Mouse (Mus musculus) testis, postnatal 10 days (tissue): ENCODE results near the gene Brdt.

ENCODE experiments used
- DNase-seq: peaks from one replicate; pipeline ENCODE4 v3.0.0; 2021; ENCODE audit warnings: low spot score

Brdt gene

GRCm38 (mm10) chr5:107330916-107331421, at the start of gene Brdt:
Brdt (plus strand) TSS chr5:107331159.
- peak; percentile 67 for DNase-seq

GRCm38 (mm10) chr5:107282561-107283307, 48.2 kb upstream of the Brdt start:
- no peak for DNase-seq

DNA sequence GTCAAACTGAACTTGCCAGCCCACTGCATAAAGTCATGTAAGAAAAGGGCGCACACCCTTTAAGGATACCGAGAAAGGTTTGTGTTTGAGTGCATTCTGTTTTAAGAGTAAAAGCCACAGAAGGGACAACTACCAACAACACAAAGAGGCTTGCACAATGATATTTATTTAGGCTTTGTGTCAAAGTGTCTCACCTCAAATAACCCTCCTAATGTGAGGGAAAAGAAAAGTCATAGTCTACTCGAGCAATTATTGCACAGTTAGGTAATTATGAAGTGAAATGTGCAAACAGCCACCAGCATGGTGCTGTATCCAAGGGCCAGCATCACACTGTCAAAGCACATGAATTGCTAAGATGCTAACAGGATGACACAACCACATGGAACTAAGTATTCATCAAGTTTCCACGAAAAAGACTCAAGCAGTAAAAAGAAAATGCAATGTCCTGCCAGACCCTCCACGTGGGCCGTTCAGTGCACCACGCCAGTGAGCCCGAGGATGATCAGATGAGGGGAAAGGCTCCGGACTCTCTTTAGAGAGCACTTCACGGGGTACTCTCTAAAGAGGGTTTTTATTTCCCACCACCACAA, 46.9 kb upstream of the Brdt start:
- DNase-seq, result no peak

DNA sequence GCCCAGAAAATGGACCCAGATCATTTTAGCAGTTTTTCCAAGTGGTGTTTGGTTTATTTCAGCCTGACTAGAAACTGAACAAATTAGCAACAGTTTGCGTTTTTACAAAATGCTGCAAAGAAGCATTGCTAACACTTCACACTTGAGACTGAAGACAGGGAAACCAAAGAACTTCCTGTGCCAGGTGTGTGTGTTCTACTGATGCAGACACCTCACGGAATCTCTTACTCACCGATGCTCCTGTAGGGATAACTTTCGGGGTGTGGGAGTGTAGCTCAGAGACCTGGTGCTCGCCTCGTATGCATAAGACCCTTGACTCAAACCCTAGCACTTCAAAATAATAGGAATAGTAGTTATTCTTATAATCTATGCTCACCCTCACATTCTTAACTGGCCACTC, 45.4 kb upstream of the Brdt start:
- no peak for DNase-seq

DNA sequence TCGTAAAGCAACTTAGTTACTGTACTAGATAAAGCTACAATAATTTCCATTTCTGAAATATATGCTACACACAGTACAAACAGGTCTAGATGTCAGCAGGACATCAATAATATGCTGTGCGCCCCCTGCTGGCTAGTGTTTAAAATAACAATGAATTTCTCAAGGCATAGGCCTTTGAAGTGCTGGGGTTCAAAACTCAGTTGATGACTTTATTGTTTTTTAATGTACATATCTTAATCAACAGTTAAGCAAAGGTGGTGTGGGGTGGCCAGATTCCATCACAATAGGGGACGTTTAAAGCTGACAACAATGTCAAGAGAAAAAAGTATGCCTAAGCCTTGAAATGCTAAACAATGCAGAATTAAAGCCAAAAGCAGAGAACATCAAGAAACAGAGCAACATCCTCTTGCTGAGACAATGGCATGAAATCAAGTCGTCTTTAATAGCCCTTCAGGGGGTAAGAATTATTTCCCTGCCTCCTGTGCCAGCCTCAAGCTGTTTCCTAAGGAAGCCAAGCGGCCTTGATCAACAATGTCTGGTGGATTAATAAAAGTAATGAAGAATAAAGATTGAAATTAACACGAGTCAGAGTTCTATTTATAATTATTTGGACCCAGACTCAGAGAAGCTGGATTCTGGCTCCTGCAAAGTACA, 43.6 kb upstream of the Brdt start:
- DNase-seq, result peak; percentile 86

DNA sequence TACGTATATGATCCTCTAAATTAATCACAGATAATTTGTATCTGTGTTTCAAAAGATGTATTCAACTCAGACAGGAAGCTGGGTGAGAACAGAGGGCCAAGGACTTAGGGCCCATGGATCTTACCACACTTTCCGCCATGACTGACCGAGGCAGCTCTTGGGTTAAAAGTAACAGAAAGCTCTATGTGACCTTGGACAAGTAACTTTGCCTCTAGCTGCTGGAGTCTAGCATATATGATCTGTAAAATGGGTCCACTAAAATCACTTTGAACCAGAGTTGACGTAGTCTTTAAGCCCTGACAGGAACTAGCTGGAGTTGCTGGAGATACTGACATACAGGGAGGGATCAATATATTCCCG, 43.1 kb upstream of the Brdt start:
- no peak for DNase-seq

DNA sequence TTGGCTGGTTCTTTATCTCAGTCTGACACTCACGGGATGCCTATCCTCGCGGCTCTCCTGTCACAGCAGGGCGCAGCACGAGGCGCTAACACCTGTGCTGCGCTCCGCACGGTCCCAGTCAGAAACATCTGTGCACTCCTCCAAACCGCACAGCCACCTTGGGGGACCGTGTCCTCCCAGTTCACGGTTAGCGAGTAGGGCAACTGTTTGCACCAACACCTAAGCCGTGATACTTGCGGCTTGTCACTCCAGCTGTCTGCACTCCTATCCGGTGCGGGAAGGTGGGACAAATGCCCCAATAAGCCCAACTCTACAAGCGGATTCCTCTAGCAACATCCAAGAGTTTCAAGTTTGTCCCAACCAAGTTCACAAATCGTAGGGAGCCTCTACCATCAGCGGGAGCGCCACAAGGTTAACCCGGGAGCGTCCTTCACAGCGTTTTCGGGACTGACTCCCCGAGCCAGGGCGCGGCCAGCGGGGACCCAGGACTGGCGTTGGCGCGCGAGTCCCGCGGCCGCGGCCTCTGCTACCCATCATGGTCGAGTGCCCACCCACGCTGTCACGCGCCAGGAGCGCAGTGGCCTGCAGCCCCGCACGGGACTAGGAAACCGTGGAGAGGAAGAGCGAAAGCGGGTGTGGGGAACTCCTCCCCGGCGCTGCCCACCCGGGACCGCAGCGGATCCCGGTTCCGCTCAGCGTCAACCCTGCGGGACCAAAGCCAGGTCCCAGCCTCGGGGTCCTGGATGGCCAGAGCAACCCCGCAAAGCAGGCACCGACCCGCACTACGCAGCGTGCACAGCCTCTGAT, 42.3 kb upstream of the Brdt start:
- no peak for DNase-seq

DNA sequence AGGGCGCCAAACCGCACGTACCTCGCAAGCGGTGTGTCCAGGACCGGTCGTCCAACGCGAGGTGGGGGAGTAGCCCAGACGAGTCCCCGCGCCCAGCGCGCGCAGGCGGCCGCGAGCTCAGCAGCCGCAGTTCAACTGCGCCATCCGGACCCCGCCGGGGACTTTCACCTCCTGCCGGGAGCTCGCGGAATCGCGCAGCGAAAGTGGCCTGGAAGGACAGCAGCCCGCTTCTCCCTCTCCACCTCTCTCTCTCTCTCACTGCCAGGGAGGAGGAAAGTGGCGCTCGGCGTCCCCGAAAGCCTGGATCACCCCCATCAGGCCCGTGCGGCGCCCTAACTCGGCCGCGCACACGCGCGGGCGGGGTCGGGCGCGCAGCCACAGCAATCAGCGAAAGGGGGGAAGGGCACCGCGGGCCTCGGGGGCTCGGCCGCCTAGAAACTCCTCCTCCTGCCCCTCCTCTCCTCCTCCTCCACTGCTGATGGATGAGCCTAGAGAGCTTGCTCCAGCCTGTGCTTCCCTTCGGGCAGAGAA, 41.7 kb upstream of the Brdt start, which contains the start of gene Tgfbr3:
Gene Tgfbr3 (minus strand): TSS at position 396 of the 531 bp plus-strand sequence.
- peak; percentile 89 for DNase-seq

DNA sequence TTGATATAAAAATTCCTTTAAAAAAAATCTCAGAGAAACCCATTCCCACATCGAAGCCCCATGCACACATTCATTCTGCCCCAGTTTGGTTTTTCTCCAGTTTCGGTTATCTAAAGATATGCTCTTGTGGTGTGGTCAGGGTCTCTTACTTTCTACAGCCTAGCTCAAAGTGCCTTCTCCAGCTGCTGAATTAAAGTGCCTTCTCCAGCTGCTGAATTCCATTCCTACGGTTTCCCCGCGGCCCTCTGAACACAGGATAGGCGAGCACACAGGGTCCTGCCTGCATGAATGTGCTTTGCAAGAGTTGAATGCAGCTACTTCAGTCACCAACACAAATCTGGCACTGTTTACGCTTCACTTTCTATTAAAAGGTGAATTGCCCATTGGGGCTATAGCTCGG, 41.0 kb upstream of the Brdt start:
- no peak for DNase-seq

DNA sequence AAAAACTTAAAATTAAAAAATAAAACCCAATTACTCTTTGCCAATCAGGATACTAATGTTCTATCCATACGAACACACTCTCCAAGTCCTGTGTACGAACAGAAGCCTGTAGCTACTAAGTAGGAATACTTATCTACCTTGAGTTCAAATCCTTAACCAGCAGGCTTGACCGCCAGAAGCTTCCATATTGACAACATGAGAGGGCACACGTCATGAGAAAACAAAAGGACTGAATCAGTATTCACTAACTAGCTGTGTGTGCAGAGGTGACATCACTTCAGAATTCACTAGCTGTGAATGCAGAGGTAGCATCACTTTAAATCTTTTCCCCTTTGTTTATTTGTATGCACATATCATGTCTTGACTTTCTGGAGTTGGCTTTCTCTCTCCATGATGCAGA, 36.9 kb upstream of the Brdt start:
- DNase-seq, result no peak

- DNase-seq, result no peak
These were observed 35.7 kb upstream of the Brdt start for GRCm38 (mm10) chr5:107295061-107295816.

DNA sequence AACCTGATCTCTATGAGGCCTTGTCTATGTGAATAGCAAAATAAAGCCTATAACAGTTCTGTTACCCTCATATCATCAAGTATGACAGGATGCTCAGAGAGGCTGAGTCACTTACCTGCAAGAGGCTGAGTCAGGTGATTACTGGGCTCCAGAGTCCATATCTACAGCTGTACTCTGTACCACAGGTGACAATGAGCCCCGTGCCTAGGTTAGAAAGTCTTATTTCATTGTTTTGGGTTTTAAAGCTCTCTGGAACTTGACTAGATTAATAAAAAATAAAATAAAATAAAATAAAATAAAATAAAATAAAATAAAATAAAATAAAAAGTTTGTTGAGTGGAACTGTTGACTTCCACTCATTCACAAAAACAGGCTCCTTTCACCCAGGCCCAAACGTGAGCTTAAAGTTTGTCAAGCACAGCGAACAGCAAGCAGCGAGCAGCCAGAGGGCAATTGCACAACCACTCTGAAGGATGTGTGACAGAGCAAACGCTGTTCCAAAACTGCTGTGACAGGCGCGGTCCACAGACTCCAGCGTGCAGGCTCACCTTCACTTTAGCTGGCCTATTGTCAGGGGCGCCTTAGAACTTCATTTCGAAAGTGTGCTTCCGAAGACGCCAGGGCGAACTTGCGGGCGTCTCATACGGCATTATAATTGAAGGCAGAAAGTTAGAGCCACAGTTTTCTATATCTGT, 35.0 kb upstream of the Brdt start:
- DNase-seq, result no peak

DNA sequence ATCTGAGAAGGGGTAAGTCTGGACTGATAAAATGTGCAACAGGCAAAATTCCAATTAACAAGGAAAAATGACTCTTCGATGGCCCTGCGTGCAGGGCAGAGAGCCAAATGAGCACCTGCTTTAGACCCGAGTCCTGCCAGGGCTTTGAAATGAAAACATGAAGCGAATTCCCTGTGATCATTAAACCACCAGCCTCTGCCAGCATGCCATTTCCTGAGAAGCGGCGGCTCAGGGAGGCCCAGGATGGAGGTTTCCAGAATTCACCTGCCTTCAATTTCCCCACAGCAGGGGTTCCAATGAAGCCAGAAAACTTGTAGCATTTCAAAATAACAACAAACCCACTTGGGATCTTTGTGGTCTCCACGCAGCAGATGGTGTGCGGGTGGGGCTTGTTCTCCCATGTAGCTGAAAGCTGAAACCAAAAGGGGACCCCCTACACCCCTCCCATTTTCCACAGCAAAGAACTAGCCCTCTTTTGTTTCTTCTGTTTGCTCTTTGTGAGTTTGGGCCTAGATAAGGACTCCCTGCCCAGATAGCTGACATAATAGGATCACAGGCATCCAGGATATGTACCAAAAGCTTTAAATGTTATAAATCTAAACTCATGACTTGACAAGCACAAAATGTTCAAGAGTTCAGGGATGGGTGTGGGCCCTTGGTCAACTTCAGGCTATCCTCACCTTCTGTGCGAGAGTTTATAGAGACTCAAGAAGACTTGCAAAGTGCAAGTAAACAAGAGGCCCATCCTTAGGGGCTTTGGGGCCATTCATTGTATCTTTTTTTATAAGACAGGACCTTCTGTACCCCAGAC, 34.2 kb upstream of the Brdt start:
- no peak for DNase-seq

GRCm38 (mm10) chr5:107298854-107299253, 32.1 kb upstream of the Brdt start:
- no peak for DNase-seq

GRCm38 (mm10) chr5:107303350-107303861, 27.6 kb upstream of the Brdt start:
- no peak for DNase-seq

DNA sequence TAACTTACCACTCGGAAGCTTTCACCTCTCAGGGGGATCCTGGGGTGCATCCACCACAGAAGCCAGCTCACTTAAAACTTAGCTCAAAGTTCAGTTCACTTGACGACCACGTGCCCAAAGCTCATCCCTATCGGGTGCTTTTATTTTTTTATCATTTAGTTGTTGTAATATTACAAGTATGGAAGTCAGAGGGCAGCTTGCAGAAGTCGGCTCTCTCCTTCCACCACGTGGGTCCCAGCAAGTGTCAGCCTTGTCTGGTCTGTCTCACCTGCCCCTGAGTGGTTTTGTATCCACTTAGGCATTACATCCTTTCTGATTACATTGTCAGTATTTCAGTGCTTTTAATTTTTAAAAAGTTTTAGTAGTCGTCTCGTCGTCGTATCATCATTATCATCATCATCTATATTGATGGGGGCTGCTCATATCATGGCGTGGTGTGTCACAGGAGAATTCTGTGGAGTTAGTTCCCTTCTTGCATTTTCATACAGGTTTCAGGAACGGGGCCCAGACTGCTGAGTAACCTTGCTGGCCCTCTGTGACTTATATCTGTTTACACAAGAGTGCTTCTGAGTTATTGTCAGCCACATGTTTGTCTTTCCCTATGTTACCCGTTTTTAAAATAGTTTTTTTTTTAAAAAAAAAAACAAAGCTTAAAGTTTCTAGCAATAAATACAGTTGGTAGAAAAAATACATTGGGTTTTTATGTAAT, 26.7 kb upstream of the Brdt start:
- no peak for DNase-seq

GRCm38 (mm10) chr5:107307432-107307831, 23.5 kb upstream of the Brdt start:
- DNase-seq, result no peak

DNA sequence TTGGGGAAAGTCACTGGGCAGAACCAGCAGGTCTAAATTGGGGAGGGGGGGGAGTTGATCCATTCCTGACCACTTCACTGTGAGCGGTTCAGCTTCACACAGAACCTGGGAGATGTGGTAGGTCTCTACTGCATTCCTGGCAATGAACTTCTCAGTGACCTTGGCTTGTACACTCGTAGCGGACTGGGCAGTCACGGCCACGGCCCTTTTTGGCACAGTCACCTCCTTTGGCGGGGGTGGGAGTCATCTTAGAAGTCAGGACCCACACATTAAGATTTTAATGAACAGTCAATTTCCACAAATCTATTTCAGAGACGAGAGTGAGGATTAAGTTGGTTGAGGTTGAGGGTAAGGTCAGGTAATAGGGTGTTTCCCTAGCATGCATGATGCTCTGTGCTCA, 13.8 kb upstream of the Brdt start:
- DNase-seq, result no peak

DNA sequence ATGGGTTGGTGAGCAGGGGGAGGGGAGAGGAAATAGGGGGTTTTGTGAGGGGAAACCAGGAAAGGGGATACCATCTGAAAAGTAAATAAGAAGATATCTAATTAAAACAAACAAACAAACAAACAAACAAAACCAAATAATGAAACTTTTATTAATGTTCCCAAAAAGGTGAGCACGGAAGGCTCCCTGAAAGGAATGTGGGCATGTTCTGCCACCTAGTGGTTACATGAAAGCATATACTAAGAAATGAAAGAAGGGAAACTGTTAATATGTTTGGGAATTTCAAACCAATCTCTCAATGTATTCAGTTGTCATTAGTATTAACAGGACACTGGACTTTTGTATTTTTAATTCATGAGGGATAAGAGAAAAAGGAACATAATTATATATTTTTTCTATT, 10.3 kb upstream of the Brdt start:
- no peak for DNase-seq
